Mouse (Mus musculus): ENCODE measurements around the gene Gm3776.
"Not testable (repeated sequence)": the region's sequence is repeated elsewhere in the genome, so short reads cannot be mapped to it uniquely, and the experiment has no call there.

DNA sequence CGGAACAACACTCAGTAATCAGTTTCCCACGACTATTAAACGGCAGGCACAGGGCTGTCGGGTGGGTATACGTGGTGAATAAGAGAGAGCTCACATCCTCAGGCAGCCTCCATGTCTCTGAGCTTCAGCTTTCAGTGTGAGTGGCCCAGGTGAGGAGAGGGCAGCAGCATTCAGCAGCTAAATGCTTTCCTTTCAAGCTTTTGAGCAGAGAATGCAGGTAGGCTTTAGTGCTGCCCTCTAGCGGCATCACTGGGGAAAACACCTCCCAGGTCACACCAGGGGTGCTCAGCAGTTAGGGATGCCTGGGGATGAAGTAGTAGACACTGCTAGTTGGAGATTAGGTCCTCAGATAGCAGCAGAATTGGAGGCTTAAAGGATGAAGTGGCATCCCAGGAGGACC lies 2.8 kb downstream of the Gm3776 start:
- TF ChIP-seq POLR2AphosphoS2 (IDR thresholded peaks at IDR 0.05; ENCODE audit: insufficient read length, low read depth); POLR2A (IDR thresholded peaks at IDR 0.05; ENCODE audit: insufficient read length, low read depth); MAX (IDR thresholded peaks at IDR 0.05; ENCODE audit: low read depth): not testable (repeated sequence)

Data from myocyte (in vitro differentiated cells).